34 mouse cellular contexts compared by ENCODE assay signal in the genomic region with DNA sequence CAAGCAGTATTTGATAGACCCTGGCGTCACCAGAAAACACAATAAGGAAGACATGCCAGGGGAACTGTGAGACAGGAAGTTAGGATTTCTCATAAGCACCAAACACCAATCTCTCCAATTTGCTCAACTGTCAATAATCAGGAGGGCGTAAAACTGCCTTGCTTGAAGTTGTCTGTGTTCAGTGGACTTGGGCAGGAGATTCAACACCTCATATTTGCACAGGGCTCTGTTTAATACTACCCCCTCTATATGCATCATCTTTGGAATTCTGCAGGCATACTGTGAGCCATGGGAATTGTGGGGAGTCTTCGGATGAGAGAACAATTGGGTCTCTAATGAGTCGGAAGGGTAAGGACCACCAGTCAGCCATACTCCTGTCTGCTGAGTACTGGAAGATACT.
"Had no signal": no experiment of that assay in that cellular context is flagged by ENCODE, and none has a peak within 500 bp of the region (broad histone marks: within the 10 kb centered on the region; RNA-seq: fewer than 3 reads in every experiment).

No protein-coding gene starts in this region.

- H3K4me3 ChIP-seq: heart, embryonic 10.5 days; heart, embryonic 12.5 days; heart, embryonic 13.5 days; heart, embryonic 15.5 days; hindbrain, embryonic 12.5 days; hindbrain, embryonic 13.5 days; hindbrain, embryonic 15.5 days; intestine, embryonic 15.5 days; kidney, embryonic 15.5 days; layer of hippocampus, adult 2 months; left cerebral cortex, adult 2 months had no signal

- ATAC-seq: hindbrain, embryonic 16.5 days; hindbrain, postnatal 0 days; inflammation-experienced regulatory T-cells, adult 6 months; intestine, embryonic 15.5 days; intestine, postnatal 0 days had no signal

- H3K9me3 ChIP-seq: heart, embryonic 10.5 days; heart, embryonic 12.5 days; heart, embryonic 13.5 days; heart, embryonic 15.5 days; hindbrain, embryonic 13.5 days; hindbrain, embryonic 15.5 days; intestine, embryonic 15.5 days had no signal

- H3K27me3 ChIP-seq: heart, embryonic 12.5 days; heart, embryonic 13.5 days; heart, embryonic 15.5 days; hindbrain, embryonic 12.5 days; hindbrain, embryonic 13.5 days; hindbrain, embryonic 15.5 days; intestine, embryonic 15.5 days; kidney, embryonic 15.5 days had no signal

- H3K9ac ChIP-seq: heart, embryonic 12.5 days; heart, embryonic 13.5 days; heart, embryonic 15.5 days; hindbrain, embryonic 12.5 days; hindbrain, embryonic 13.5 days; hindbrain, embryonic 14.5 days; hindbrain, embryonic 15.5 days; intestine, embryonic 15.5 days; kidney, embryonic 15.5 days had no signal

- H3K27ac ChIP-seq: heart, embryonic 10.5 days; heart, embryonic 13.5 days; heart, embryonic 15.5 days; hindbrain, embryonic 12.5 days; hindbrain, embryonic 13.5 days; hindbrain, embryonic 14.5 days; hindbrain, embryonic 15.5 days; hindbrain, postnatal 0 days; intestine, embryonic 15.5 days; kidney, embryonic 15.5 days; kidney, postnatal 0 days; layer of hippocampus, adult 2 months; left cerebral cortex, adult 2 months had no signal

- H3K4me1 ChIP-seq: heart, embryonic 10.5 days; heart, embryonic 12.5 days; heart, embryonic 13.5 days; heart, embryonic 15.5 days; hindbrain, embryonic 12.5 days; hindbrain, embryonic 13.5 days; hindbrain, embryonic 15.5 days; intestine, embryonic 15.5 days; kidney, embryonic 15.5 days had no signal

- H3K4me2 ChIP-seq: heart, embryonic 11.5 days; heart, embryonic 12.5 days; heart, embryonic 13.5 days; heart, embryonic 15.5 days; hindbrain, embryonic 12.5 days; hindbrain, embryonic 13.5 days; hindbrain, embryonic 14.5 days; hindbrain, embryonic 15.5 days; intestine, embryonic 15.5 days; kidney, embryonic 15.5 days had no signal

- DNase-seq: heart, postnatal 10 days; heart, postnatal 14 days; heart, postnatal 36 days; heart, postnatal 4 days; kidney, adult 11 months; kidney, adult 18-20 months; kidney, adult 2 months; kidney, adult 8-10 months; kidney, adult 9 months; kidney, postnatal 10 days; kidney, postnatal 14 days; kidney, postnatal 25 days; kidney, postnatal 36 days; kidney, postnatal 4 days; layer of hippocampus, adult 9-11 months; layer of hippocampus, postnatal 36 days had no signal
